Mouse (Mus musculus) hindbrain, embryonic 14.5 days (tissue): ENCODE results near the gene Gm4491. TPM values are rescaled to one million over a fixed set of nuclear protein-coding genes. Genes with fewer than 3 reads are reported as not detected.
"Not testable (repeated sequence)": the region's sequence is repeated elsewhere in the genome, so short reads cannot be mapped to it uniquely, and the experiment has no call there.

Source experiments
- ATAC-seq: fragments of 200-750 bp; cut with Nextera tagmentation; 2 replicates; pipeline ENCODE4 v1.8.0; 2017; ENCODE audit warnings: moderate number of reproducible peaks, mild to moderate bottlenecking, moderate TSS enrichment, moderate library complexity; ENCODE audit not compliant: low FRiP score
- DNase-seq: peaks from one replicate; pipeline ENCODE4 v3.0.0-alpha.2; 2015; ENCODE audit warnings: low spot score
- H3K27ac ChIP-seq: fragments of 300-500 bp; sonication (generic); 2 replicates; pipeline ENCODE4 v1.5.1; 2014; ENCODE audit warnings: mild to moderate bottlenecking, moderate library complexity
- H3K27me3 ChIP-seq: fragments of 300-500 bp; sonication (generic); 2 replicates; pipeline ENCODE4 v1.6.1; 2014; ENCODE audit warnings: mild to moderate bottlenecking, low read length, mixed read lengths; ENCODE audit not compliant: control insufficient read depth, insufficient read depth
- H3K36me3 ChIP-seq: fragments of 300-500 bp; sonication (generic); replicated peaks from 2 replicates; pipeline ENCODE4 v1.6.1; 2014; ENCODE audit not compliant: control insufficient read depth, insufficient read depth
- H3K4me1 ChIP-seq: fragments of 300-500 bp; sonication (generic); replicated peaks from 2 replicates; pipeline ENCODE4 v1.6.1; 2014; ENCODE audit warnings: antibody characterized with exemption, low read length, mixed read lengths; ENCODE audit not compliant: control insufficient read depth, insufficient read depth
- H3K4me2 ChIP-seq: fragments of 300-500 bp; sonication (generic); replicated peaks from 2 replicates; pipeline ENCODE4 v1.6.1; 2014; ENCODE audit warnings: mild to moderate bottlenecking, moderate library complexity
- H3K4me3 ChIP-seq: fragments of 300-500 bp; sonication (generic); replicated peaks from 2 replicates; pipeline ENCODE4 v1.5.1; 2014; ENCODE audit warnings: mild to moderate bottlenecking, low read length
- H3K9ac ChIP-seq: fragments of 300-500 bp; sonication (generic); 2 replicates; pipeline ENCODE4 v1.6.1; 2014
- H3K9me3 ChIP-seq: fragments of 300-500 bp; sonication (generic); 2 replicates; pipeline ENCODE4 v1.6.1; 2016; ENCODE audit warnings: low read length; ENCODE audit not compliant: control insufficient read depth
- WGBS: fragments of 180-500 bp; shearing (Covaris S2); extraction: QIAGEN DNeasy Blood & Tissue Kit; methylation state at CpG from one replicate; pipeline ENCODE4 v1.1.7; 2014; 5-methylcytosine and 5-hydroxymethylcytosine counted together
- polyA plus RNA-seq: library from polyadenylated mRNA; unstranded; fragments of >200 nt; fragmentation: Nextera tagmentation; extraction: Ambion mirVana; gene quantifications from 2 replicates; pipeline ENCODE4 v1.2.1, GENCODE M21; 2014

Gm4491 gene
- polyA plus RNA-seq, 1 experiment from 2014 or later = not detected

GRCm38 (mm10) chr14:57095855-57096254 lies 19.8 kb downstream of the Gm4491 start:
- Histone ChIP-seq H3K9me3 (no peaks in the 10 kb centered on the region), H3K4me1 (no peaks in the 10 kb centered on the region)

GRCm38 (mm10) chr14:57093029-57093428 lies 22.7 kb downstream of the Gm4491 start:
- 11% methylated on average over 8 of the region's 8 CpGs for WGBS
- Histone ChIP-seq H3K4me1 (no peaks in the 10 kb centered on the region), H3K27me3 (no peaks in the 10 kb centered on the region), H3K27ac (no peak overlapping the region), H3K9ac (no peak overlapping the region), H3K36me3 (no peaks in the 10 kb centered on the region), H3K4me3 (no peak overlapping the region), H3K4me2 (no peak overlapping the region), H3K9me3 (no peaks in the 10 kb centered on the region)
- no peak for ATAC-seq
- no peak for DNase-seq

More at GRCm38 (mm10) chr14:57095855-57096254, 19.8 kb downstream of the Gm4491 start:
- 76% methylated on average over 4 of the region's 4 CpGs for WGBS
- H3K27ac ChIP-seq = no peak overlapping the region
- no peaks in the 10 kb centered on the region for H3K36me3 ChIP-seq
- no peak overlapping the region for H3K4me2 ChIP-seq
- DNase-seq (no peak), ATAC-seq (no peak)
- H3K9ac ChIP-seq = no peak overlapping the region
- no peak overlapping the region for H3K4me3 ChIP-seq
- no peaks in the 10 kb centered on the region for H3K27me3 ChIP-seq

GRCm38 (mm10) chr14:57090001-57090400 lies 25.7 kb downstream of the Gm4491 start:
- 60% methylated on average over 2 of the region's 2 CpGs for WGBS
- Histone ChIP-seq H3K9ac (no peak overlapping the region), H3K4me3 (no peak overlapping the region), H3K27me3 (no peaks in the 10 kb centered on the region), H3K4me2 (no peak overlapping the region), H3K27ac (no peak overlapping the region), H3K4me1 (no peaks in the 10 kb centered on the region), H3K9me3 (no peaks in the 10 kb centered on the region), H3K36me3 (no peaks in the 10 kb centered on the region)
- DNase-seq = no peak
- no peak for ATAC-seq

GRCm38 (mm10) chr14:57089107-57089506 lies 26.6 kb downstream of the Gm4491 start:
- Histone ChIP-seq H3K27ac (no peak overlapping the region), H3K36me3 (no peaks in the 10 kb centered on the region), H3K4me3 (no peak overlapping the region), H3K4me1 (no peaks in the 10 kb centered on the region), H3K9ac (no peak overlapping the region), H3K4me2 (no peak overlapping the region), H3K9me3 (no peaks in the 10 kb centered on the region), H3K27me3 (no peaks in the 10 kb centered on the region)
- DNase-seq = no peak
- no peak for ATAC-seq
- 87% methylated on average over 7 of the region's 7 CpGs for WGBS

DNA sequence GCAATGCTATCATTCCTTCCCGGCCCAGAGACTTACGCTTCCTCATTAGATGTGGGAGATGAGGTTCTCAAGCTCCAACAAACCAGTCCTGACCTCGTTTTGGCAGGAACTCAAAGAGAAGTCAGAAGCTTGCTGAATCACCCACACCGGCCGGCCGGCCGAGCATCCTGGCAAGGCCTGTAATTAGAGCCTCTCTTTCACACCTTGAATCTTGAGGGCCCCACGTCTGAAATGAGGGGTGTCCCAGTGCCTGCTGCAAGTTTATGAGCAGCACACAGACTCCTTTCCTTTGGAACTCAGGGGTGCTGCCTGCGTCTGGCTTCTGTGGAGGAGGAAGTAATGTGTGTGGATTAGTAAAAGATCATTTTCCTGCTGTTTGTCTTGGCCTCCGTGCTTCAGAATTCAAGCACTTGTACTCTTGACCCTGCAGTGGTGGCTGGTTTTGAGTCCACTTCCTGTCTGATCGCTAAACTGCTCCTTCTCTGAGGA lies 31.5 kb downstream of the Gm4491 start:
- Histone ChIP-seq H3K4me1 (no peaks in the 10 kb centered on the region), H3K4me3 (no peak overlapping the region), H3K27ac (no peak overlapping the region), H3K27me3 (no peaks in the 10 kb centered on the region), H3K9me3 (no peaks in the 10 kb centered on the region), H3K36me3 (no peaks in the 10 kb centered on the region), H3K4me2 (no peak overlapping the region), H3K9ac (no peak overlapping the region)
- WGBS = 79% methylated on average over 11 of the region's 11 CpGs
- ATAC-seq (no peak), DNase-seq (no peak)

DNA sequence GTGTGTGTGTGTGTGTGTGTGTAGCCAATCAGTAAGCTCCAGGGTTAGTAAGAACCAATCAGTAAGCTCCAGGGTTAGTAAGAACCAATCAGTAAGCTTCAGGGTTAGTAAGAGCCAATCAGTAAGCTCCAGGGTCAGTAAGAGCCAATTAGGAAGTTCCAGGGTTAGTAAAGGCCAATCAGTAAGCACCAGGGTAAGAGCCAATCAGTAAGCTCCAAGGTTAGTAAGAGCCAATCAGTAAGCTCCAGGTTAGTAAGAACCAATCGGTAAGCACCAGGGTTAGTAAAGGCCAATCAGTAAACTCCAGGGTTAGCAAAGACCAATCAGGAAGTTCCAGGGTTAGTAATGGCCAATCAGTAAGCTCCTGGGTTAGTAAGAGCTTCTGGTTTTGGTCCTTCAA lies 32.8 kb downstream of the Gm4491 start:
- Histone ChIP-seq H3K36me3 (no peaks in the 10 kb centered on the region), H3K9ac (no peak overlapping the region), H3K4me1 (no peaks in the 10 kb centered on the region), H3K4me2 (no peak overlapping the region), H3K27me3 (no peaks in the 10 kb centered on the region), H3K4me3 (no peak overlapping the region), H3K27ac (no peak overlapping the region), H3K9me3 (no peaks in the 10 kb centered on the region)
- DNase-seq (no peak), ATAC-seq (no peak)
- WGBS = 100% methylated on average over 1 of the region's 1 CpGs

DNA sequence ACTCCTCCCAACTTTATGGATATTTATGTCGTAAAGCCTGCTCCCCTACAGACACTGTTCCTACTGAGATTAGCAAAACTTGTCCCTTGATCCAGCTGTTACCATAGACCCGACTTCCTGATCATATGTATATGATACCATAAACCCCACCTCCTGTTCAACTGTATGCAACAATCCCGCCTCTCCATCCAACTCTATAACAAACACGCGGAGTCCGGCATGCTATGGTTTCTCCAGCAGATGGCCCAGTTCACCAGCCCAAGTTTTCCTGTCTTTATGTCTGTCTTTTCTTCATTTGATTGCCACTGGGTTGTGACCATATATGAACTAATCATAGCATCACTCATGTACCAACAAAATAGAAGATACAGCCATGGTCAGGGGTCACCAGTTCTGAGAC lies 40.1 kb downstream of the Gm4491 start:
- Histone ChIP-seq H3K4me2 (no peak overlapping the region), H3K9me3 (no peaks in the 10 kb centered on the region), H3K36me3 (no peaks in the 10 kb centered on the region), H3K4me3 (no peak overlapping the region), H3K4me1 (no peaks in the 10 kb centered on the region), H3K27ac (no peak overlapping the region), H3K9ac (no peak overlapping the region), H3K27me3 (no peaks in the 10 kb centered on the region)
- no peak for DNase-seq
- 85% methylated on average over 6 of the region's 6 CpGs for WGBS
- ATAC-seq = no peak

- DNase-seq = peak; percentile 34
- not testable (repeated sequence) for H3K9me3 ChIP-seq, ATAC-seq, H3K27ac ChIP-seq, H3K9ac ChIP-seq, H3K4me1 ChIP-seq, H3K27me3 ChIP-seq, H3K4me2 ChIP-seq, H3K4me3 ChIP-seq, H3K36me3 ChIP-seq
- 0% methylated on average over 2 of the region's 2 CpGs for WGBS
These were observed 45.8 kb downstream of the Gm4491 start for GRCm38 (mm10) chr14:57069906-57070305.

DNA sequence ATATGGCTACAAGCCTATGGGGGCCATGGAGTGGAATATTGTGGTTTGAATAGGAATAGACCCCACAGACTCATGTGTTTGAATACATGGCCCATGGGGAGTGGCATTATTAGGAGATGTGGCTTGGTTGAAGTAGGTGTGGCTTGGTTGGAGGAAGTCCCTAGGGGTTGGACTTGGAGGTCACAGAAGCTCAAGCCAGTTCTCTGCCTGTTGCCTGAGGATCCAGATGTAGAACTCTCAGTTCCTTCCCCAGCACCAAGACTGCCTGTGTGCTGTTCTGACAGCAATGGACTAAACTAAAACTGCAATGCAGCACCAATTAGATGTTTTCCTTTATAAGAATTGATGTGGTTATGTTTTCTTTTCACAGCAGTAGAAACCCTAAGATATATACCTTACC lies 49.6 kb downstream of the Gm4491 start:
- no peak for ATAC-seq
- Histone ChIP-seq H3K27me3 (no peaks in the 10 kb centered on the region), H3K27ac (no peak overlapping the region)

More for the DNA sequence above, 49.6 kb downstream of the Gm4491 start:
- no peak overlapping the region for H3K9ac ChIP-seq
- H3K4me3 ChIP-seq = no peak overlapping the region
- H3K36me3 ChIP-seq = no peaks in the 10 kb centered on the region
- no peak for DNase-seq
- H3K4me1 ChIP-seq = no peaks in the 10 kb centered on the region
- no peaks in the 10 kb centered on the region for H3K9me3 ChIP-seq
- H3K4me2 ChIP-seq = no peak overlapping the region
